Mouse (Mus musculus) embryonic facial prominence, embryonic 11.5 days (tissue): ENCODE data around the gene Plaur. TPM values are rescaled to one million over a fixed set of nuclear protein-coding genes. Genes with fewer than 3 reads are reported as not detected.
"Not testable (repeated sequence)": the region's sequence is repeated elsewhere in the genome, so short reads cannot be mapped to it uniquely, and the experiment has no call there.

Source experiments
- ATAC-seq: fragments of 200-750 bp; cut with Nextera tagmentation; replicated peaks from 2 replicates; pipeline ENCODE4 v1.8.0; 2017; ENCODE audit warnings: low read depth; ENCODE audit not compliant: insufficient number of reproducible peaks, low FRiP score, low TSS enrichment
- DNase-seq: peaks from one replicate; pipeline ENCODE4 v3.0.0-alpha.2; 2015; ENCODE audit warnings: low spot score
- H3K27ac ChIP-seq: fragments of 300-500 bp; sonication (generic); replicated peaks from 2 replicates; pipeline ENCODE4 v1.5.1; 2014; ENCODE audit warnings: mild to moderate bottlenecking, low read depth, low read length, control low read depth
- H3K27me3 ChIP-seq: fragments of 300-500 bp; sonication (generic); 2 replicates; pipeline ENCODE4 v1.6.1; 2014; ENCODE audit warnings: mild to moderate bottlenecking, low read length, moderate library complexity, mixed read lengths; ENCODE audit not compliant: control insufficient read depth, insufficient read depth
- H3K36me3 ChIP-seq: fragments of 300-500 bp; sonication (generic); replicated peaks from 2 replicates; pipeline ENCODE4 v1.6.1; 2014; ENCODE audit warnings: low read depth, mild to moderate bottlenecking, low read length, moderate library complexity, mixed read lengths; ENCODE audit not compliant: control insufficient read depth, insufficient read depth
- H3K4me1 ChIP-seq: fragments of 300-500 bp; sonication (generic); 2 replicates; pipeline ENCODE4 v1.6.1; 2014; ENCODE audit warnings: low read length, mixed read lengths; ENCODE audit not compliant: control insufficient read depth, insufficient read depth
- H3K4me2 ChIP-seq: fragments of 300-500 bp; sonication (generic); 2 replicates; pipeline ENCODE4 v1.6.1; 2014; ENCODE audit warnings: low read depth, mild to moderate bottlenecking, control low read depth, low read length, moderate library complexity
- H3K4me3 ChIP-seq: fragments of 300-500 bp; sonication (generic); 2 replicates; pipeline ENCODE4 v1.5.1; 2014; ENCODE audit warnings: low read depth, low read length, control low read depth
- H3K9ac ChIP-seq: fragments of 300-500 bp; sonication (generic); replicated peaks from 2 replicates; pipeline ENCODE4 v1.6.1; 2014; ENCODE audit warnings: mild to moderate bottlenecking, control low read depth, low read length
- H3K9me3 ChIP-seq: fragments of 300-500 bp; sonication (generic); replicated peaks from 2 replicates; pipeline ENCODE4 v1.6.1; 2016; ENCODE audit warnings: mild to moderate bottlenecking, low read length, inconsistent platforms, mixed read lengths; ENCODE audit not compliant: control insufficient read depth
- WGBS: fragments of 180-500 bp; shearing (Covaris S2); extraction: QIAGEN DNeasy Blood & Tissue Kit; methylation state at CpG from one replicate; pipeline ENCODE4 v1.1.7; 2014; 5-methylcytosine and 5-hydroxymethylcytosine counted together
- polyA plus RNA-seq: library from polyadenylated mRNA; unstranded; fragments of >200 nt; fragmentation: Nextera tagmentation; extraction: Ambion mirVana; gene quantifications from 2 replicates; pipeline ENCODE4 v1.2.1, GENCODE M21; 2014

Gene Plaur
- polyA plus RNA-seq, 1 experiment from 2014 or later = 1.1 TPM

- Histone ChIP-seq H3K27ac (no peak within 1 kb of the TSS), H3K9me3 (no peaks in the 10 kb centered on the region), H3K9ac (peak within 1 kb of the TSS; percentile 68), H3K36me3 (no peaks in the 10 kb centered on the region), H3K4me2 (peak within 1 kb of the TSS; percentile 96), H3K4me3 (peak within 1 kb of the TSS; percentile 66), H3K27me3 (no peaks in the 10 kb centered on the region; the same call in 1 of the 2 replicates), H3K4me1 (no peaks in the 10 kb centered on the region)
- peak; percentile 74 for ATAC-seq
- peak; percentile 89 for DNase-seq
- WGBS = under 1% methylated on average over 56 of the region's 83 CpGs
These were observed 19.4 kb downstream of the Plaur start, which contains the start of gene Cadm4 for GRCm38 (mm10) chr7:24481474-24482207. Gene Cadm4 (plus strand): TSS chr7:24482023.

GRCm38 (mm10) chr7:24482208-24483020 is 20.1 kb downstream of the Plaur start:
- ATAC-seq (peak; percentile 17; the same call in 1 of the 2 replicates), DNase-seq (no peak)
- Histone ChIP-seq H3K36me3 (no peaks in the 10 kb centered on the region), H3K27ac (no peak overlapping the region), H3K4me3 (peak overlapping the region; percentile 66), H3K4me2 (peak overlapping the region; percentile 96), H3K27me3 (no peaks in the 10 kb centered on the region; the same call in 1 of the 2 replicates), H3K4me1 (no peaks in the 10 kb centered on the region), H3K9ac (peak overlapping the region; percentile 68), H3K9me3 (no peaks in the 10 kb centered on the region)
- WGBS = 8% methylated on average over 8 of the region's 38 CpGs

GRCm38 (mm10) chr7:24483291-24483690 is 21.0 kb downstream of the Plaur start:
- not testable (repeated sequence) for H3K9ac ChIP-seq, ATAC-seq, H3K4me2 ChIP-seq, H3K36me3 ChIP-seq, H3K4me1 ChIP-seq, H3K4me3 ChIP-seq, DNase-seq, H3K27me3 ChIP-seq, H3K27ac ChIP-seq, H3K9me3 ChIP-seq
- 41% methylated on average over 6 of the region's 6 CpGs for WGBS

- DNase-seq (no peak), ATAC-seq (no peak)
- no peak overlapping the region for H3K4me2 ChIP-seq
- no peak overlapping the region for H3K9ac ChIP-seq
- 77% methylated on average over 9 of the region's 9 CpGs for WGBS
- no peaks in the 10 kb centered on the region for H3K9me3 ChIP-seq
- no peaks in the 10 kb centered on the region for H3K36me3 ChIP-seq
- no peak overlapping the region for H3K27ac ChIP-seq
- no peaks in the 10 kb centered on the region for H3K4me1 ChIP-seq
- H3K27me3 ChIP-seq = no peaks in the 10 kb centered on the region; the same call in 1 of the 2 replicates
- H3K4me3 ChIP-seq = no peak overlapping the region
These were observed 23.2 kb downstream of the Plaur start for GRCm38 (mm10) chr7:24485481-24485880.

- no peaks in the 10 kb centered on the region; the same call in 1 of the 2 replicates for H3K27me3 ChIP-seq
- H3K4me1 ChIP-seq = no peaks in the 10 kb centered on the region
- no peak overlapping the region for H3K4me3 ChIP-seq
- no peak overlapping the region for H3K4me2 ChIP-seq
- no peaks in the 10 kb centered on the region for H3K36me3 ChIP-seq
- 50% methylated on average over 9 of the region's 9 CpGs for WGBS
- peak overlapping the region; percentile 18; the same call in 1 of the 2 replicates for H3K9ac ChIP-seq
- ATAC-seq (peak; percentile 57), DNase-seq (no peak)
- peak overlapping the region; percentile 28; the same call in 1 of the 2 replicates for H3K27ac ChIP-seq
- H3K9me3 ChIP-seq = no peaks in the 10 kb centered on the region
These were observed 24.4 kb downstream of the Plaur start for GRCm38 (mm10) chr7:24486654-24487130.

GRCm38 (mm10) chr7:24487403-24487802 is 25.1 kb downstream of the Plaur start:
- 31% methylated on average over 3 of the region's 3 CpGs for WGBS

GRCm38 (mm10) chr7:24488303-24488702 is 26.0 kb downstream of the Plaur start:
- Histone ChIP-seq H3K4me1 (no peaks in the 10 kb centered on the region), H3K36me3 (no peaks in the 10 kb centered on the region), H3K9ac (no peak overlapping the region), H3K4me3 (no peak overlapping the region), H3K27ac (no peak overlapping the region), H3K9me3 (no peaks in the 10 kb centered on the region), H3K27me3 (no peaks in the 10 kb centered on the region), H3K4me2 (no peak overlapping the region)
- WGBS = 83% methylated on average over 8 of the region's 8 CpGs
- ATAC-seq (no peak), DNase-seq (no peak)

More at GRCm38 (mm10) chr7:24487403-24487802, 25.1 kb downstream of the Plaur start:
- no peak overlapping the region for H3K4me3 ChIP-seq
- H3K27me3 ChIP-seq = no peaks in the 10 kb centered on the region
- H3K4me1 ChIP-seq = no peaks in the 10 kb centered on the region
- H3K9me3 ChIP-seq = no peaks in the 10 kb centered on the region
- no peak overlapping the region for H3K9ac ChIP-seq
- DNase-seq (no peak), ATAC-seq (peak; percentile 20; the same call in 1 of the 2 replicates)
- no peak overlapping the region for H3K4me2 ChIP-seq
- no peaks in the 10 kb centered on the region for H3K36me3 ChIP-seq
- no peak overlapping the region for H3K27ac ChIP-seq
